Mouse (Mus musculus): ENCODE measurements at regions not wholly inside any gene's neighbourhood (a gene's known extent, or its start where the extent isn't known, plus 50 kb on each side); places are given as distances from the start of the nearest gene placed in this dataset.

- no peaks in the 10 kb centered on the region for H3K36me3 ChIP-seq (replicated peaks; ENCODE audit: control insufficient read depth, insufficient read depth, low read depth)
- TF ChIP-seq EP300 (IDR thresholded peaks at IDR 0.05; ENCODE audit: low read depth) (no peak), CTCF (IDR thresholded peaks at IDR 0.05; ENCODE audit: low read depth) (no peak)
- no peaks in the 10 kb centered on the region for H3K27me3 ChIP-seq (ENCODE audit: control insufficient read depth, insufficient read depth, low read length)
- no peak overlapping the region for H3K4me3 ChIP-seq (ENCODE audit: insufficient read depth in 1 of 2, low read depth in 2 of 2, low read length in 2 of 2)
- H3K9me3 ChIP-seq (ENCODE audit: control insufficient read depth, low read length), result no peaks in the 10 kb centered on the region
- 47% methylated on average over 2 of the region's 2 CpGs for WGBS (ENCODE audit: insufficient replicate concordance)
- no peak overlapping the region for H3K9ac ChIP-seq (replicated peaks)
- no peak overlapping the region for H3K4me2 ChIP-seq (ENCODE audit: low read depth)
- H3K4me1 ChIP-seq (replicated peaks; ENCODE audit: control insufficient read depth in 2 of 2, insufficient read depth in 2 of 2, low read length in 1 of 2), result no peaks in the 10 kb centered on the region
- DNase-seq (ENCODE audit: low read depth in 3 of 3, low spot score in 3 of 3) (no peak), ATAC-seq (ENCODE audit: insufficient read depth) (no peak)
- H3K27ac ChIP-seq, result no peak overlapping the region
These were observed 431.2 kb downstream of the 9430069I07Rik start for GRCm38 (mm10) chr15:33926446-33926845.

- Histone ChIP-seq H3K4me2 (ENCODE audit: low read depth) (no peak overlapping the region), H3K4me1 (replicated peaks; ENCODE audit: control insufficient read depth in 2 of 2, insufficient read depth in 2 of 2, low read length in 1 of 2) (no peaks in the 10 kb centered on the region), H3K27me3 (ENCODE audit: control insufficient read depth, insufficient read depth, low read length) (no peaks in the 10 kb centered on the region), H3K36me3 (replicated peaks; ENCODE audit: control insufficient read depth, insufficient read depth, low read depth) (no peaks in the 10 kb centered on the region), H3K9me3 (ENCODE audit: control insufficient read depth, low read length) (no peaks in the 10 kb centered on the region), H3K4me3 (ENCODE audit: insufficient read depth in 1 of 2, low read depth in 2 of 2, low read length in 2 of 2) (no peak overlapping the region), H3K9ac (replicated peaks) (no peak overlapping the region), H3K27ac (no peak overlapping the region)
- ATAC-seq (ENCODE audit: insufficient read depth) (no peak), DNase-seq (ENCODE audit: low read depth in 3 of 3, low spot score in 3 of 3) (no peak)
- WGBS (ENCODE audit: insufficient replicate concordance), result 66% methylated on average over 5 of the region's 5 CpGs
- TF ChIP-seq EP300 (IDR thresholded peaks at IDR 0.05; ENCODE audit: low read depth) (no peak), CTCF (IDR thresholded peaks at IDR 0.05; ENCODE audit: low read depth) (no peak)
These were observed 433.4 kb downstream of the 9430069I07Rik start for GRCm38 (mm10) chr15:33924094-33924890.

- H3K4me3 ChIP-seq (ENCODE audit: insufficient read depth in 1 of 2, low read depth in 2 of 2, low read length in 2 of 2), result no peak overlapping the region
- TF ChIP-seq CTCF (IDR thresholded peaks at IDR 0.05; ENCODE audit: low read depth) (no peak), EP300 (IDR thresholded peaks at IDR 0.05; ENCODE audit: low read depth) (no peak)
- no peaks in the 10 kb centered on the region for H3K27me3 ChIP-seq (ENCODE audit: control insufficient read depth, insufficient read depth, low read length)
- no peak overlapping the region for H3K27ac ChIP-seq
- 42% methylated on average over 1 of the region's 1 CpGs for WGBS (ENCODE audit: insufficient replicate concordance)
- H3K4me2 ChIP-seq (ENCODE audit: low read depth), result no peak overlapping the region
- no peak for ATAC-seq (ENCODE audit: insufficient read depth)
- no peaks in the 10 kb centered on the region for H3K36me3 ChIP-seq (replicated peaks; ENCODE audit: control insufficient read depth, insufficient read depth, low read depth)
- H3K4me1 ChIP-seq (replicated peaks; ENCODE audit: control insufficient read depth in 2 of 2, insufficient read depth in 2 of 2, low read length in 1 of 2), result no peaks in the 10 kb centered on the region
- no peak for DNase-seq (ENCODE audit: low read depth in 3 of 3, low spot score in 3 of 3)
- H3K9ac ChIP-seq (replicated peaks), result no peak overlapping the region
- H3K9me3 ChIP-seq (ENCODE audit: control insufficient read depth, low read length), result no peaks in the 10 kb centered on the region
These were observed 442.8 kb downstream of the 9430069I07Rik start for GRCm38 (mm10) chr15:33914891-33915290.

GRCm38 (mm10) chr15:33906727-33907479 is 450.8 kb downstream of the 9430069I07Rik start:
- WGBS (ENCODE audit: insufficient replicate concordance), result 41% methylated on average over 5 of the region's 5 CpGs

GRCm38 (mm10) chr15:33896076-33896475 is 461.6 kb downstream of the 9430069I07Rik start:
- ATAC-seq (ENCODE audit: insufficient read depth) (no peak), DNase-seq (ENCODE audit: low read depth in 3 of 3, low spot score in 3 of 3) (no peak)
- TF ChIP-seq CTCF (IDR thresholded peaks at IDR 0.05; ENCODE audit: low read depth), result no peak
- TF ChIP-seq EP300 (IDR thresholded peaks at IDR 0.05; ENCODE audit: low read depth), result no peak
- Histone ChIP-seq H3K4me3 (ENCODE audit: insufficient read depth in 1 of 2, low read depth in 2 of 2, low read length in 2 of 2) (no peak overlapping the region), H3K27me3 (ENCODE audit: control insufficient read depth, insufficient read depth, low read length) (no peaks in the 10 kb centered on the region), H3K4me1 (replicated peaks; ENCODE audit: control insufficient read depth in 2 of 2, insufficient read depth in 2 of 2, low read length in 1 of 2) (no peaks in the 10 kb centered on the region), H3K9me3 (ENCODE audit: control insufficient read depth, low read length) (no peaks in the 10 kb centered on the region), H3K4me2 (ENCODE audit: low read depth) (no peak overlapping the region), H3K27ac (no peak overlapping the region), H3K36me3 (replicated peaks; ENCODE audit: control insufficient read depth, insufficient read depth, low read depth) (no peaks in the 10 kb centered on the region), H3K9ac (replicated peaks) (no peak overlapping the region)
- WGBS (ENCODE audit: insufficient replicate concordance), result 58% methylated on average over 2 of the region's 2 CpGs

More at GRCm38 (mm10) chr15:33906727-33907479, 450.8 kb downstream of the 9430069I07Rik start:
- ATAC-seq (ENCODE audit: insufficient read depth), result no peak
- Histone ChIP-seq H3K9ac (replicated peaks) (no peak overlapping the region), H3K27me3 (ENCODE audit: control insufficient read depth, insufficient read depth, low read length) (no peaks in the 10 kb centered on the region), H3K9me3 (ENCODE audit: control insufficient read depth, low read length) (no peaks in the 10 kb centered on the region), H3K4me1 (replicated peaks; ENCODE audit: control insufficient read depth in 2 of 2, insufficient read depth in 2 of 2, low read length in 1 of 2) (no peaks in the 10 kb centered on the region), H3K36me3 (replicated peaks; ENCODE audit: control insufficient read depth, insufficient read depth, low read depth) (no peaks in the 10 kb centered on the region), H3K4me2 (ENCODE audit: low read depth) (no peak overlapping the region), H3K4me3 (ENCODE audit: insufficient read depth in 1 of 2, low read depth in 2 of 2, low read length in 2 of 2) (no peak overlapping the region), H3K27ac (no peak overlapping the region)
- TF ChIP-seq EP300 (IDR thresholded peaks at IDR 0.05; ENCODE audit: low read depth), result no peak
- no peak for TF ChIP-seq CTCF (IDR thresholded peaks at IDR 0.05; ENCODE audit: low read depth)
- no peak for DNase-seq (ENCODE audit: low read depth in 3 of 3, low spot score in 3 of 3)

Data from liver, embryonic 14.5 days (tissue).